Mouse (Mus musculus) brain, embryonic 14.5 days (tissue): ENCODE data around the gene Amdhd1. TPM values are rescaled to one million over a fixed set of nuclear protein-coding genes. Genes with fewer than 3 reads are reported as not detected.
"Not testable (repeated sequence)": the region's sequence is repeated elsewhere in the genome, so short reads cannot be mapped to it uniquely, and the experiment has no call there.

Experiments used
- DNase-seq: peaks from one replicate; pipeline ENCODE4 v3.0.0-alpha.2; 2011; ENCODE audit warnings: low read depth
- CTCF ChIP-seq: fragments of 200-500 bp; IDR thresholded peaks from 2 replicates; pipeline ENCODE4 v1.5.1; 2012; ENCODE audit warnings: inconsistent platforms, mild to moderate bottlenecking, moderate library complexity, borderline replicate concordance; ENCODE audit not compliant: insufficient read depth, insufficient read length; ENCODE audit errors: extremely low read depth
- POLR2A ChIP-seq: fragments of 200-500 bp; IDR thresholded peaks from 2 replicates; pipeline ENCODE4 v1.6.1; 2012; ENCODE audit warnings: mild to moderate bottlenecking, inconsistent platforms, borderline replicate concordance; ENCODE audit not compliant: poor library complexity, insufficient read depth, insufficient read length, severe bottlenecking; ENCODE audit errors: extremely low read depth
- polyA plus RNA-seq: library from polyadenylated mRNA; depleted of rRNA; stranded (reverse); fragments of >200 nt; gene quantifications from 2 replicates; pipeline ENCODE4 v1.2.3, GENCODE M21; 2012

The Amdhd1 gene
- polyA plus RNA-seq, 1 experiment, result 0.05 TPM

GRCm38 (mm10) chr10:93559786-93560185 is 20.0 kb upstream of the Amdhd1 start:
- DNase-seq, result no peak
- TF ChIP-seq POLR2A (no peak), CTCF (no peak)

- not testable (repeated sequence) for DNase-seq
Measured at GRCm38 (mm10) chr10:93557971-93558370, 18.1 kb upstream of the Amdhd1 start.

GRCm38 (mm10) chr10:93552596-93552995 is 12.8 kb upstream of the Amdhd1 start:
- TF ChIP-seq POLR2A (no peak), CTCF (no peak)
- no peak for DNase-seq

- TF ChIP-seq CTCF (no peak), POLR2A (no peak)
Measured at GRCm38 (mm10) chr10:93549821-93550220, 10.0 kb upstream of the Amdhd1 start.

GRCm38 (mm10) chr10:93548991-93549390 is 9.2 kb upstream of the Amdhd1 start:
- peak; percentile 89 for TF ChIP-seq CTCF
- TF ChIP-seq POLR2A, result no peak
- DNase-seq, result peak; percentile 85

More at GRCm38 (mm10) chr10:93549821-93550220, 10.0 kb upstream of the Amdhd1 start:
- DNase-seq, result no peak

- TF ChIP-seq CTCF, result no peak
- no peak for TF ChIP-seq POLR2A
- no peak for DNase-seq
Measured at GRCm38 (mm10) chr10:93547741-93548270, 8.0 kb upstream of the Amdhd1 start.

- TF ChIP-seq POLR2A, result no peak
- TF ChIP-seq CTCF, result no peak
- no peak for DNase-seq
Measured at GRCm38 (mm10) chr10:93544172-93544571, 4.3 kb upstream of the Amdhd1 start.

GRCm38 (mm10) chr10:93543176-93543575 is 3.3 kb upstream of the Amdhd1 start:
- TF ChIP-seq POLR2A (no peak), CTCF (no peak)
- DNase-seq, result no peak

GRCm38 (mm10) chr10:93542356-93542755 is 2.5 kb upstream of the Amdhd1 start:
- DNase-seq, result peak; percentile 11

GRCm38 (mm10) chr10:93541585-93541984 is 1.8 kb upstream of the Amdhd1 start:
- DNase-seq, result no peak
- no peak for TF ChIP-seq POLR2A
- TF ChIP-seq CTCF, result no peak

More at GRCm38 (mm10) chr10:93542356-93542755, 2.5 kb upstream of the Amdhd1 start:
- TF ChIP-seq CTCF, result no peak
- TF ChIP-seq POLR2A, result no peak

GRCm38 (mm10) chr10:93540431-93541210 is 788 bp upstream of the Amdhd1 start, which contains the start of gene Ccdc38:
Gene Ccdc38 (plus strand): TSS chr10:93540632.
- peak; percentile 13 for DNase-seq
- TF ChIP-seq POLR2A (no peak), CTCF (no peak)

- TF ChIP-seq POLR2A, result no peak
- no peak for TF ChIP-seq CTCF
Measured at GRCm38 (mm10) chr10:93538818-93539217, 1.0 kb downstream of the Amdhd1 start.

GRCm38 (mm10) chr10:93538287-93538686 is 1.5 kb downstream of the Amdhd1 start:
- no peak for DNase-seq

More at GRCm38 (mm10) chr10:93538818-93539217, 1.0 kb downstream of the Amdhd1 start:
- no peak for DNase-seq

More at GRCm38 (mm10) chr10:93538287-93538686, 1.5 kb downstream of the Amdhd1 start:
- no peak for TF ChIP-seq CTCF
- TF ChIP-seq POLR2A, result no peak
